8 mouse cellular contexts compared by ENCODE assay signal in genomic region chr10:27063671-27064070, GRCm38 (mm10).
DNase-seq lines count a peak whose midpoint lies in the region; ATAC-seq and TF ChIP-seq lines count a peak whose summit lies in the region.

No protein-coding gene starts in this region.

- peak; percentile 58 for DNase-seq in lung, embryonic 14.5 days
- no peak for DNase-seq in lung, adult 2 months
- DNase-seq in fibroblast of lung, adult 2 months (ENCODE audit: low read depth) = peak; percentile 91
- peak; percentile 41 for DNase-seq in hindlimb bud, embryonic 11.5 days (ENCODE audit: extremely low spot score, low read depth, low spot score)
- DNase-seq in left cerebral cortex, postnatal 14 days (ENCODE audit: low spot score in 2 of 2) = no peak
- DNase-seq in spleen, adult 12 weeks (ENCODE audit: low spot score) = no peak

- intact Hi-C loops in left cerebral cortex, postnatal 14 days (cut with DNase I) = no loop called here

- 32% methylated on average over 4 of the region's 4 CpGs for WGBS in lung, embryonic 14.5 days
- WGBS in lung, adult 2 months = 50% methylated on average over 4 of the region's 4 CpGs
- 49% methylated on average over 4 of the region's 4 CpGs for WGBS in stomach, embryonic 15.5 days
- WGBS in liver, embryonic 12.5 days (ENCODE audit: insufficient replicate concordance) = 61% methylated on average over 4 of the region's 4 CpGs

- no peaks in the 10 kb centered on the region for H3K9me3 ChIP-seq in lung, embryonic 14.5 days (ENCODE audit: low read depth, low read length)
- no peaks in the 10 kb centered on the region for H3K9me3 ChIP-seq in stomach, embryonic 15.5 days
- no peaks in the 10 kb centered on the region for H3K9me3 ChIP-seq in liver, embryonic 12.5 days (replicated peaks)

- no peak overlapping the region for H3K9ac ChIP-seq in lung, embryonic 14.5 days
- H3K9ac ChIP-seq in stomach, embryonic 15.5 days = no peak overlapping the region
- H3K9ac ChIP-seq in liver, embryonic 12.5 days = no peak overlapping the region

- no peak for TF ChIP-seq POLR2A in lung, adult 2 months (IDR thresholded peaks at IDR 0.05; ENCODE audit: borderline replicate concordance, extremely low read depth, low read depth, low read length)

- H3K4me2 ChIP-seq in lung, embryonic 14.5 days = no peak overlapping the region
- H3K4me2 ChIP-seq in stomach, embryonic 15.5 days = no peak overlapping the region
- H3K4me2 ChIP-seq in liver, embryonic 12.5 days = no peak overlapping the region

- ATAC-seq in lung, embryonic 14.5 days (ENCODE audit: insufficient read depth) = peak; percentile 78; the same call in 1 of the 2 replicates
- 0 out of 2 replicates have a peak, but pooled peaks have one; percentile 53 for ATAC-seq in stomach, embryonic 15.5 days (ENCODE audit: insufficient read depth, low FRiP score, low read depth)
- no peak for ATAC-seq in liver, embryonic 12.5 days

- H3K4me3 ChIP-seq in lung, embryonic 14.5 days (ENCODE audit: low read depth, low read length) = no peak overlapping the region
- no peak overlapping the region for H3K4me3 ChIP-seq in lung, adult 2 months (replicated peaks; ENCODE audit: extremely low read depth, low read depth, low read length)
- no peak overlapping the region for H3K4me3 ChIP-seq in stomach, embryonic 15.5 days (replicated peaks)
- no peak overlapping the region for H3K4me3 ChIP-seq in liver, embryonic 12.5 days

- no peaks in the 10 kb centered on the region for H3K27me3 ChIP-seq in lung, embryonic 14.5 days (ENCODE audit: insufficient read depth, low read length)
- H3K27me3 ChIP-seq in stomach, embryonic 15.5 days (replicated peaks) = no peaks in the 10 kb centered on the region
- H3K27me3 ChIP-seq in liver, embryonic 12.5 days (replicated peaks) = no peaks in the 10 kb centered on the region

- H3K36me3 ChIP-seq in lung, embryonic 14.5 days (ENCODE audit: insufficient read depth) = no peaks in the 10 kb centered on the region
- no peaks in the 10 kb centered on the region for H3K36me3 ChIP-seq in stomach, embryonic 15.5 days
- no peaks in the 10 kb centered on the region for H3K36me3 ChIP-seq in liver, embryonic 12.5 days

- no peaks in the 10 kb centered on the region for H3K4me1 ChIP-seq in lung, embryonic 14.5 days (ENCODE audit: insufficient read depth)
- H3K4me1 ChIP-seq in lung, adult 2 months (ENCODE audit: control insufficient read depth, insufficient read depth, low read length) = no peaks in the 10 kb centered on the region
- no peaks in the 10 kb centered on the region for H3K4me1 ChIP-seq in stomach, embryonic 15.5 days
- no peaks in the 10 kb centered on the region for H3K4me1 ChIP-seq in liver, embryonic 12.5 days

- H3K27ac ChIP-seq in lung, embryonic 14.5 days (ENCODE audit: low read depth) = no peak overlapping the region
- H3K27ac ChIP-seq in stomach, embryonic 15.5 days = no peak overlapping the region
- no peak overlapping the region for H3K27ac ChIP-seq in liver, embryonic 12.5 days

- no peak for TF ChIP-seq CTCF in lung, embryonic 14.5 days (IDR thresholded peaks at IDR 0.05; ENCODE audit: low read depth)
- no peak for TF ChIP-seq CTCF in lung, adult 2 months (IDR thresholded peaks at IDR 0.05; ENCODE audit: insufficient read depth, low read length)

Comparison
In these comparisons a context has a peak if more than half of its experiments do, and no peak if none do; other contexts are left out.
1. DNase-seq: peak in lung, embryonic 14.5 days (single experiment), fibroblast of lung, adult 2 months (single experiment) and hindlimb bud, embryonic 11.5 days (single experiment); none in lung, adult 2 months (single experiment), left cerebral cortex, postnatal 14 days (0 of 2) and spleen, adult 12 weeks (single experiment).